Mouse (Mus musculus): ENCODE measurements at regions not wholly inside any gene's neighbourhood (a gene's known extent, or its start where the extent isn't known, plus 50 kb on each side); places are given as distances from the start of the nearest gene placed in this dataset.
A peak's percentile ranks its signal among the peaks of the same experiment; 100 is the strongest.

- H3K4me1 ChIP-seq, result no peaks in the 10 kb centered on the region
- no peak overlapping the region for H3K9ac ChIP-seq
- H3K4me3 ChIP-seq, result no peak overlapping the region
- ATAC-seq (ENCODE audit: extremely low read depth, insufficient number of reproducible peaks, low FRiP score, low TSS enrichment), result no peak
- H3K27me3 ChIP-seq (replicated peaks), result no peaks in the 10 kb centered on the region
- H3K9me3 ChIP-seq, result no peaks in the 10 kb centered on the region
- H3K4me2 ChIP-seq, result no peak overlapping the region
- 30% methylated on average over 5 of the region's 5 CpGs for WGBS
- no peaks in the 10 kb centered on the region for H3K36me3 ChIP-seq
- no peak overlapping the region for H3K27ac ChIP-seq (replicated peaks)
These were observed 180.5 kb upstream of the Dlk1 start for GRCm38 (mm10) chr12:109272101-109272500.

GRCm38 (mm10) chr12:109314850-109315249, 137.8 kb upstream of the Dlk1 start:
- 29% methylated on average over 6 of the region's 6 CpGs for WGBS

DNA sequence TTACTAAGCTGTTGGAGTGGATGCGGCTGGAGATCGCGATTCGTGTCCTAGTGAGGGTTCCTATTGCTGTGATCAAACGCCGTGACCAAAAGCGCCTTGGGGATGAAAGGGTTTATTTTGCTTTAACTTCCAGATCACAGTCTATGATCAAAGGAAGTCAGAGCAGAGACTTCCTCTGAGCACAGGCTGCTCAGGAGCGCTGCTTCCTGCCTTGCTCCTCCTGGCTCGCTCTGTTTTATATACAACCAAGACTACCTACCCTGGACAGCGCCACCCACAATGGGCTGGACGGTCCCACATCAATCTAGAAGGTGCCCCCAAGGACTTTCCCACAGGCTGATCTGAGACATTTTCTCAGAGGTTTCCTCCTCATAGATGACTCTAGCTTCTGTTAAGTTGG, 126.6 kb upstream of the Dlk1 start:
- Histone ChIP-seq H3K4me2 (no peak overlapping the region), H3K9ac (no peak overlapping the region), H3K27me3 (replicated peaks) (no peaks in the 10 kb centered on the region), H3K36me3 (no peaks in the 10 kb centered on the region), H3K27ac (replicated peaks) (no peak overlapping the region), H3K4me3 (no peak overlapping the region), H3K4me1 (no peaks in the 10 kb centered on the region), H3K9me3 (no peaks in the 10 kb centered on the region)
- ATAC-seq (ENCODE audit: extremely low read depth, insufficient number of reproducible peaks, low FRiP score, low TSS enrichment), result no peak
- 59% methylated on average over 11 of the region's 11 CpGs for WGBS

More at GRCm38 (mm10) chr12:109314850-109315249, 137.8 kb upstream of the Dlk1 start:
- H3K4me3 ChIP-seq, result no peak overlapping the region
- no peak for ATAC-seq (ENCODE audit: extremely low read depth, insufficient number of reproducible peaks, low FRiP score, low TSS enrichment)
- H3K27ac ChIP-seq (replicated peaks), result no peak overlapping the region
- H3K27me3 ChIP-seq (replicated peaks), result no peaks in the 10 kb centered on the region
- H3K4me1 ChIP-seq, result no peaks in the 10 kb centered on the region
- H3K9me3 ChIP-seq, result 0 out of 2 replicates have a peak, but pooled peaks cover 5% of the 10 kb centered on the region
- no peaks in the 10 kb centered on the region for H3K36me3 ChIP-seq
- H3K4me2 ChIP-seq, result no peak overlapping the region
- H3K9ac ChIP-seq, result no peak overlapping the region

DNA sequence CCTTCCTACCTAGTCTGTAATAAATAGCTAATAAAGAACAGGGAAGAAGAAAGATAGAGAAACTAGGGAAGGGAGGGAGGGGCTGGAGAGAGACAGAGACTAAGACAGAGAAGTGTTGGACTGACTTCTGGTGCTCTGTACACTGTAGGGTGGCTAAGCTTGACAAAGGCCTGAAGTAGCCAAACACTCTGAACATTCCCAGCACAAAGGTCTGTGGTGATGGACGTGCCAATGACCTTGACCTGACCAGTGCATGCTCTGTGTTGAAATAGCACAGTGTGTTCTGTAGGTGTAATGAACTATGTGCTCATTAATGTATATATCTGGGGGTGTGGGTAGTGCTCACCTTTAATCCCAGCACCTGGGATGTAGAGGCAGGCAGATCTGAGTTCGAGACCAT, 81.3 kb upstream of the Dlk1 start:
- Histone ChIP-seq H3K4me3 (no peak overlapping the region), H3K9me3 (no peaks in the 10 kb centered on the region), H3K27me3 (replicated peaks) (no peaks in the 10 kb centered on the region), H3K4me1 (0 out of 2 replicates have a peak, but pooled peaks cover 3% of the 10 kb centered on the region), H3K4me2 (no peak overlapping the region), H3K27ac (replicated peaks) (no peak overlapping the region), H3K9ac (no peak overlapping the region), H3K36me3 (no peaks in the 10 kb centered on the region)
- 81% methylated on average over 2 of the region's 2 CpGs for WGBS
- ATAC-seq (ENCODE audit: extremely low read depth, insufficient number of reproducible peaks, low FRiP score, low TSS enrichment), result no peak

GRCm38 (mm10) chr12:109385794-109386193, 66.8 kb upstream of the Dlk1 start:
- Histone ChIP-seq H3K36me3 (no peaks in the 10 kb centered on the region), H3K27me3 (replicated peaks) (no peaks in the 10 kb centered on the region; the same call in 1 of the 2 replicates), H3K27ac (replicated peaks) (no peak overlapping the region), H3K4me3 (no peak overlapping the region), H3K9ac (no peak overlapping the region), H3K4me1 (peaks cover 6% of the 10 kb centered on the region), H3K9me3 (peaks cover 9% of the 10 kb centered on the region), H3K4me2 (no peak overlapping the region)
- ATAC-seq (ENCODE audit: extremely low read depth, insufficient number of reproducible peaks, low FRiP score, low TSS enrichment), result no peak
- 60% methylated on average over 5 of the region's 5 CpGs for WGBS

- ATAC-seq (ENCODE audit: extremely low read depth, insufficient number of reproducible peaks, low FRiP score, low TSS enrichment), result no peak
- no peak overlapping the region for H3K4me3 ChIP-seq
- H3K27me3 ChIP-seq (replicated peaks), result peaks cover 22% of the 10 kb centered on the region
- peaks cover 11% of the 10 kb centered on the region for H3K4me1 ChIP-seq
- H3K4me2 ChIP-seq, result no peak overlapping the region
- no peak overlapping the region for H3K9ac ChIP-seq
- H3K9me3 ChIP-seq, result no peaks in the 10 kb centered on the region
- no peak overlapping the region for H3K27ac ChIP-seq (replicated peaks)
- WGBS, result 25% methylated on average over 7 of the region's 7 CpGs
- no peaks in the 10 kb centered on the region for H3K36me3 ChIP-seq
These were observed 63.8 kb upstream of the Dlk1 start for GRCm38 (mm10) chr12:109388791-109389190.

- 85% methylated on average over 12 of the region's 12 CpGs for WGBS
These were observed 62.2 kb upstream of the Dlk1 start for GRCm38 (mm10) chr12:109390388-109390920.

GRCm38 (mm10) chr12:109390978-109391377, 61.6 kb upstream of the Dlk1 start:
- WGBS, result 80% methylated on average over 8 of the region's 8 CpGs
- Histone ChIP-seq H3K27ac (replicated peaks) (no peak overlapping the region), H3K4me2 (no peak overlapping the region), H3K4me1 (peaks cover 11% of the 10 kb centered on the region), H3K36me3 (no peaks in the 10 kb centered on the region), H3K9me3 (no peaks in the 10 kb centered on the region), H3K9ac (no peak overlapping the region), H3K4me3 (no peak overlapping the region), H3K27me3 (replicated peaks) (peaks cover 22% of the 10 kb centered on the region)
- ATAC-seq (ENCODE audit: extremely low read depth, insufficient number of reproducible peaks, low FRiP score, low TSS enrichment), result no peak

More at GRCm38 (mm10) chr12:109390388-109390920, 62.2 kb upstream of the Dlk1 start:
- Histone ChIP-seq H3K36me3 (no peaks in the 10 kb centered on the region), H3K4me2 (no peak overlapping the region), H3K4me1 (peaks cover 11% of the 10 kb centered on the region), H3K27me3 (replicated peaks) (peaks cover 22% of the 10 kb centered on the region), H3K27ac (replicated peaks) (no peak overlapping the region), H3K9me3 (no peaks in the 10 kb centered on the region), H3K4me3 (no peak overlapping the region), H3K9ac (no peak overlapping the region)
- no peak for ATAC-seq (ENCODE audit: extremely low read depth, insufficient number of reproducible peaks, low FRiP score, low TSS enrichment)

GRCm38 (mm10) chr12:109393326-109393725, 59.3 kb upstream of the Dlk1 start:
- Histone ChIP-seq H3K9ac (no peak overlapping the region), H3K36me3 (no peaks in the 10 kb centered on the region), H3K4me2 (peak overlapping the region; percentile 40), H3K9me3 (no peaks in the 10 kb centered on the region), H3K27ac (replicated peaks) (no peak overlapping the region), H3K27me3 (replicated peaks) (peaks cover 22% of the 10 kb centered on the region), H3K4me3 (no peak overlapping the region), H3K4me1 (peaks cover 27% of the 10 kb centered on the region)
- 48% methylated on average over 8 of the region's 8 CpGs for WGBS
- ATAC-seq (ENCODE audit: extremely low read depth, insufficient number of reproducible peaks, low FRiP score, low TSS enrichment), result no peak

GRCm38 (mm10) chr12:109393795-109394194, 58.8 kb upstream of the Dlk1 start:
- H3K27ac ChIP-seq (replicated peaks), result no peak overlapping the region
- H3K4me3 ChIP-seq, result no peak overlapping the region
- no peak overlapping the region for H3K9ac ChIP-seq
- H3K4me1 ChIP-seq, result peaks cover 29% of the 10 kb centered on the region
- peaks cover 22% of the 10 kb centered on the region for H3K27me3 ChIP-seq (replicated peaks)
- WGBS, result 5% methylated on average over 15 of the region's 15 CpGs
- H3K9me3 ChIP-seq, result no peaks in the 10 kb centered on the region
- no peak; the same call in 1 of the 2 replicates for ATAC-seq (ENCODE audit: extremely low read depth, insufficient number of reproducible peaks, low FRiP score, low TSS enrichment)
- peak overlapping the region; percentile 40 for H3K4me2 ChIP-seq
- no peaks in the 10 kb centered on the region for H3K36me3 ChIP-seq

- Histone ChIP-seq H3K27ac (replicated peaks) (no peak overlapping the region), H3K9me3 (no peaks in the 10 kb centered on the region), H3K4me3 (no peak overlapping the region), H3K9ac (no peak overlapping the region), H3K36me3 (no peaks in the 10 kb centered on the region), H3K4me1 (peaks cover 31% of the 10 kb centered on the region), H3K27me3 (replicated peaks) (peaks cover 22% of the 10 kb centered on the region), H3K4me2 (no peak overlapping the region)
- ATAC-seq (ENCODE audit: extremely low read depth, insufficient number of reproducible peaks, low FRiP score, low TSS enrichment), result no peak
- WGBS, result 79% methylated on average over 11 of the region's 11 CpGs
These were observed 58.2 kb upstream of the Dlk1 start for GRCm38 (mm10) chr12:109394396-109394795.

GRCm38 (mm10) chr12:109396614-109397013, 56.0 kb upstream of the Dlk1 start:
- no peak overlapping the region for H3K9ac ChIP-seq
- H3K27me3 ChIP-seq (replicated peaks), result peaks cover 19% of the 10 kb centered on the region
- no peak overlapping the region for H3K4me2 ChIP-seq
- no peak for ATAC-seq (ENCODE audit: extremely low read depth, insufficient number of reproducible peaks, low FRiP score, low TSS enrichment)
- H3K4me1 ChIP-seq, result peaks cover 53% of the 10 kb centered on the region
- H3K4me3 ChIP-seq, result no peak overlapping the region
- WGBS, result 86% methylated on average over 6 of the region's 6 CpGs
- H3K36me3 ChIP-seq, result no peaks in the 10 kb centered on the region
- no peaks in the 10 kb centered on the region for H3K9me3 ChIP-seq
- H3K27ac ChIP-seq (replicated peaks), result no peak overlapping the region

All from heart, embryonic 13.5 days (tissue).